In genomic region chr1:69687076-69687991, GRCm38 (mm10) we compare ENCODE assay signal across 8 mouse cellular contexts. TPM values are rescaled to one million over a fixed set of nuclear protein-coding genes. Genes with fewer than 3 reads are reported as not detected.
DNase-seq lines count a peak whose midpoint lies in the region; ATAC-seq and TF ChIP-seq lines count a peak whose summit lies in the region.

TSS of gene Ikzf2 (minus strand) at chr1:69687245.

- peak within 1 kb of the TSS; percentile 92 for H3K27ac ChIP-seq in heart, embryonic 13.5 days (replicated peaks)
- peak within 1 kb of the TSS; percentile 81 for H3K27ac ChIP-seq in kidney, postnatal 0 days
- peak within 1 kb of the TSS; percentile 63; the same call in 1 of the 2 replicates for H3K27ac ChIP-seq in liver, adult 2 months (replicated peaks; ENCODE audit: insufficient read depth, low read depth, low read length)

- H3K9me3 ChIP-seq in heart, embryonic 13.5 days: no peaks in the 10 kb centered on the region
- H3K9me3 ChIP-seq in kidney, postnatal 0 days (replicated peaks; ENCODE audit: low read length): no peaks in the 10 kb centered on the region

- peak within 1 kb of the TSS; percentile 83 for H3ac ChIP-seq in C2C12 (ENCODE audit: control insufficient read depth, insufficient read length, low read depth)

- peak; percentile 96 for DNase-seq in brain, embryonic 14.5 days (ENCODE audit: low read depth)
- DNase-seq in kidney, postnatal 0 days (ENCODE audit: low spot score): peak; percentile 91
- DNase-seq in liver, adult 2 months (ENCODE audit: extremely low read depth, low read depth, low spot score): peak; percentile 26
- DNase-seq in spleen, postnatal 14 days (ENCODE audit: low spot score in 2 of 2): peak; percentile 12 to 26

- H3K36me3 ChIP-seq in C2C12 (ENCODE audit: control insufficient read depth, insufficient read depth): no peaks in the 10 kb centered on the region
- H3K36me3 ChIP-seq in heart, embryonic 13.5 days: no peaks in the 10 kb centered on the region
- no peaks in the 10 kb centered on the region for H3K36me3 ChIP-seq in kidney, postnatal 0 days (ENCODE audit: insufficient read depth, low read length)
- H3K36me3 ChIP-seq in liver, adult 2 months (ENCODE audit: control insufficient read depth, insufficient read depth, low read length): no peaks in the 10 kb centered on the region

- H3K4me2 ChIP-seq in heart, embryonic 13.5 days: peak within 1 kb of the TSS; percentile 92
- peak within 1 kb of the TSS; percentile 63 for H3K4me2 ChIP-seq in kidney, postnatal 0 days (ENCODE audit: low read length)

- WGBS in heart, embryonic 13.5 days: under 1% methylated on average over 63 of the region's 105 CpGs
- WGBS in kidney, postnatal 0 days: 0% methylated on average over 64 of the region's 105 CpGs
- WGBS in liver, adult 2 months: under 1% methylated on average over 83 of the region's 105 CpGs

- TF ChIP-seq CTCF in C2C12 (IDR thresholded peaks at IDR 0.05; ENCODE audit: control insufficient read depth, insufficient read depth, insufficient read length): no peak
- TF ChIP-seq CTCF in brain, embryonic 14.5 days (IDR thresholded peaks at IDR 0.05; ENCODE audit: borderline replicate concordance, extremely low read depth, insufficient read depth, insufficient read length): no peak
- TF ChIP-seq CTCF in kidney, postnatal 0 days (IDR thresholded peaks at IDR 0.05; ENCODE audit: low read depth): no peak
- no peak for TF ChIP-seq CTCF in liver, adult 2 months (IDR thresholded peaks at IDR 0.05; ENCODE audit: low read depth, low read length)

- 0 out of 2 replicates have a peak, but pooled peaks have one; percentile 44 for TF ChIP-seq POLR2A in brain, embryonic 14.5 days (IDR thresholded peaks at IDR 0.05; ENCODE audit: borderline replicate concordance, extremely low read depth, insufficient read depth, insufficient read length, poor library complexity, severe bottlenecking)
- no peak for TF ChIP-seq POLR2A in liver, adult 2 months (IDR thresholded peaks at IDR 0.05; ENCODE audit: extremely low read depth, insufficient read depth, low read length)

- peak within 1 kb of the TSS; percentile 91 for H3K9ac ChIP-seq in heart, embryonic 13.5 days
- H3K9ac ChIP-seq in kidney, postnatal 0 days (ENCODE audit: low read depth, low read length): peak within 1 kb of the TSS; percentile 63
- H3K9ac ChIP-seq in liver, adult 2 months (ENCODE audit: low read depth, low read length): peak within 1 kb of the TSS; percentile 66

- peaks cover 16% of the 10 kb centered on the region for H3K4me1 ChIP-seq in heart, embryonic 13.5 days
- H3K4me1 ChIP-seq in kidney, postnatal 0 days (replicated peaks; ENCODE audit: insufficient read depth, low read length): 0 out of 2 replicates have a peak, but pooled peaks cover 2% of the 10 kb centered on the region
- peaks cover 5% of the 10 kb centered on the region; the same call in 1 of the 2 replicates for H3K4me1 ChIP-seq in liver, adult 2 months (ENCODE audit: control insufficient read depth, insufficient read depth, low read length)

- H3K27me3 ChIP-seq in C2C12 (ENCODE audit: control insufficient read depth, insufficient read depth, insufficient read length): no peaks in the 10 kb centered on the region
- H3K27me3 ChIP-seq in heart, embryonic 13.5 days (replicated peaks): 0 out of 2 replicates have a peak, but pooled peaks cover 4% of the 10 kb centered on the region
- no peaks in the 10 kb centered on the region for H3K27me3 ChIP-seq in kidney, postnatal 0 days (ENCODE audit: insufficient read depth, low read length)
- H3K27me3 ChIP-seq in liver, adult 2 months (ENCODE audit: control insufficient read depth, insufficient read depth, low read length): peaks cover 5% of the 10 kb centered on the region; the same call in 1 of the 2 replicates

- no peaks in the 10 kb centered on the region for H3K79me3 ChIP-seq in C2C12 (ENCODE audit: low read depth)

- H3K4me3 ChIP-seq in C2C12 (ENCODE audit: insufficient read depth, poor library complexity, severe bottlenecking): peak within 1 kb of the TSS; percentile 40
- peak within 1 kb of the TSS; percentile 87 for H3K4me3 ChIP-seq in heart, embryonic 13.5 days
- peak within 1 kb of the TSS; percentile 66 for H3K4me3 ChIP-seq in kidney, postnatal 0 days (replicated peaks; ENCODE audit: low read depth, low read length)
- H3K4me3 ChIP-seq in liver, adult 2 months (ENCODE audit: insufficient read depth, low read depth, low read length): peak within 1 kb of the TSS; percentile 82

- no peaks in the 10 kb centered on the region for H3K79me2 ChIP-seq in C2C12 (ENCODE audit: control insufficient read depth, insufficient read depth)
- H3K79me2 ChIP-seq in liver, adult 2 months (ENCODE audit: control insufficient read depth, insufficient read depth, low read length): no peaks in the 10 kb centered on the region

- peak; percentile 59 for ATAC-seq in erythroid progenitor cell, adult 5-6 weeks (replicated peaks; ENCODE audit: low FRiP score, poor library complexity, severe bottlenecking)
- ATAC-seq in heart, embryonic 13.5 days (ENCODE audit: extremely low read depth, insufficient number of reproducible peaks, low FRiP score, low TSS enrichment): peak; percentile 78
- ATAC-seq in kidney, postnatal 0 days (replicated peaks; ENCODE audit: low FRiP score, low read depth): peak; percentile 94
- ATAC-seq in monocyte, adult 5-6 weeks (replicated peaks; ENCODE audit: insufficient number of reproducible peaks, low FRiP score, low TSS enrichment, poor library complexity, severe bottlenecking): peak; percentile 83

TF ChIP-seq in C2C12, 6 proteins besides CTCF, POLR2A, EP300 and RAD21:
- TF ChIP-seq CEBPB (IDR thresholded peaks at IDR 0.05; ENCODE audit: low read depth): no peak
- no peak for TF ChIP-seq MAX (IDR thresholded peaks at IDR 0.05)
- TF ChIP-seq MYOG (IDR thresholded peaks at IDR 0.05; ENCODE audit: control insufficient read depth, extremely low read depth, insufficient read length): no peak
- TF ChIP-seq MYOD1 (IDR thresholded peaks at IDR 0.05; ENCODE audit: control insufficient read depth, insufficient read length, low read depth): no peak
- TF ChIP-seq FOSL1 (IDR thresholded peaks at IDR 0.05; ENCODE audit: insufficient read depth, low read length, poor library complexity, severe bottlenecking): no peak
- no peak for TF ChIP-seq USF1 (IDR thresholded peaks at IDR 0.05; ENCODE audit: low read depth)

RNA-seq across cellular contexts. Expression of gene Ikzf2, which starts in this region (rescaled TPM):
- 0.18 TPM for polyA plus RNA-seq in C2C12 (2012; fragmentation: generic; extraction: Trizol)
- polyA plus RNA-seq in brain, embryonic 14.5 days (2012; rRNA removed): 2.3 and 3.3 TPM in 2 replicates
- 0.36 and 5.9 TPM in 2 replicates for total RNA-seq in erythroid progenitor cell, adult 5-6 weeks (2015; ENCODE audit: low replicate concordance)
- 3.7 and 5.9 TPM in 2 replicates for total RNA-seq in erythroid progenitor cell, adult 5-6 weeks (2017; ENCODE audit: low replicate concordance)
- polyA plus RNA-seq in heart, embryonic 13.5 days (2015; fragmentation: Nextera tagmentation; extraction: Ambion mirVana): 1.9 and 2.0 TPM in 2 replicates
- 1.7 and 2.7 TPM in 2 replicates for polyA plus RNA-seq in kidney, postnatal 0 days (2015; fragmentation: Nextera tagmentation; extraction: Ambion mirVana)
- total RNA-seq in liver, adult 2 months (2014; rRNA removed): 0.55 and 0.81 TPM in 2 replicates
- polyA plus RNA-seq in liver, adult 2 months (2012; rRNA removed): 0.02 and 0.04 TPM in 2 replicates
- 11.0 to 23.6 TPM (median 21.4 TPM) in 3 replicates for total RNA-seq in monocyte, adult 5-6 weeks (2017)

Comparison
In these comparisons a context has a peak if more than half of its experiments do, and no peak if none do; other contexts are left out.
1. Peak in every context shown above with its lines: DNase-seq, ATAC-seq, H3K4me3 ChIP-seq and H3K27ac ChIP-seq.
2. Peak in DNase-seq, H3K4me3 ChIP-seq, H3K27ac ChIP-seq and H3K9ac ChIP-seq in liver, adult 2 months; RNA of the gene not detected or under 1 TPM.
3. DNase-seq: peak in every context shown above with its lines; median percentile 96 in brain, embryonic 14.5 days; 91 in kidney, postnatal 0 days; 26 in liver, adult 2 months; 19 in spleen, postnatal 14 days.